Mouse (Mus musculus) B cell, adult 2 months (primary cell): ENCODE results near the gene 2610008E11Rik.
"Not testable (repeated sequence)": the region's sequence is repeated elsewhere in the genome, so short reads cannot be mapped to it uniquely, and the experiment has no call there.

Experiments
- DNase-seq, 2 experiments: peaks; one replicate each; pipeline ENCODE4 v3.0.0; 2022

2610008E11Rik gene

DNA sequence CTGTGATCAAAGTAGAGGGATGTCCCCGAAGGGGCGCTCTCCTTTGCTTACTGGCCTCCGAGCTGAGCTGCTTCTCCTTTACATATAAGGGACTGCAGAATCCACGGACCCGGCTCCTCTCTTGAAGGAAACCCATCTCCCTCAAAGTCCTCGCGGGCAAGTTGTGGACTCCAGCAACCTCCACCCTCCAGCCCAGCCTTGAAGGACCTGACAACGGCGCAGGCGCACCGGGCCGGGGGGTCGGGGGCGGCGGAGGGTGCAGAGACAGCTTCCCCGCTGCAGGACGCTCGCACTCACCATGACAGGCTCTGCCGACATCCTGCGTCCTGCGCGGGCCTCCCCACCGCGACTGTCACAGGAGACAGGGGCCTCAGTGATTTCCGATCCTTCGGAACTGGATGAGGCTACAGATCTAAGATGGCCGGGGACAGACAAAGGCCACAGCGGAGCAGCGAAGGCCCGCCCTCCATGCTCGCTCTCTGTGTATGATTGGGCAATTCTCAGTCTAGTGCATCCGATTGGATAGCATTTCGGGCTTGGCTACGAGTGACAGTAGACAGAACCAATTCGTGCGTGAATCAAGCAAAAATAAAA, at the start of gene 2610008E11Rik:
2610008E11Rik (minus strand) TSS at position 440 of the 594 bp plus-strand sequence.
- DNase-seq: peak; percentile 89 to 91

DNA sequence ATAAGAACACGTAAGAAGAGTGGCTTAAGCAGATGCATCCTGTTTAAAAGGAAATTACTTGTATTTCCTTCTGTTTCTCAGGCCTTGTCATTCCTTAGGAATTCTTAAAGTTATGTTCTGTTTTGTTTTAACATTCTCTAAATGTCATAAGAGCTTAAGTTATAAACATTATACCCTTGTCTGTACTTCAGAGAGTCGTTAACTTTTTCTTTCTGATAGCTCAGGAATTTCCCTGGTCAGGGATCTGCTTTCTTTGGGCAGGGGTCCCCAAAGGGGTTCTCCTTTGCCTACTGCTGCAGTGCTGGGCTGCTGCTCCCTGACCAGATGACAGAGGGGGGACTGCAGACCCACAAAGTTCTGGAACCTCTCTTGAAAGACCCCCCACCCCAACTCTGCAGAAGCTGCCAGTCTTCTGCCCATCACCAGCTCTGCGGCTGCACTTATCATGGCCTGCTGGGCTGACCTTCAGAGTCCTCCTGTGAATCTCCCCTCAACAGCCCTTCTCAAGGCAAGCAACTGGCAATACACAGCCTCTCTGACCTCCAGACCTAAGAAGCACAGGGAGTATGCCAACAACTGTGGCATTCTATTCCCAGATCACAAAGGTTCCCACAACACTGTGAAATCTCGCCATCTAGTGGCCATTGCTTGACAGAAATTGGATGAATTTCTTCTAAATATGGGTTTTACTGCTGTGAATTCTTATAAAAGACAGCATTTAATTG, 18.9 kb upstream of the 2610008E11Rik start:
- DNase-seq: peak; percentile 43 to 47

DNA sequence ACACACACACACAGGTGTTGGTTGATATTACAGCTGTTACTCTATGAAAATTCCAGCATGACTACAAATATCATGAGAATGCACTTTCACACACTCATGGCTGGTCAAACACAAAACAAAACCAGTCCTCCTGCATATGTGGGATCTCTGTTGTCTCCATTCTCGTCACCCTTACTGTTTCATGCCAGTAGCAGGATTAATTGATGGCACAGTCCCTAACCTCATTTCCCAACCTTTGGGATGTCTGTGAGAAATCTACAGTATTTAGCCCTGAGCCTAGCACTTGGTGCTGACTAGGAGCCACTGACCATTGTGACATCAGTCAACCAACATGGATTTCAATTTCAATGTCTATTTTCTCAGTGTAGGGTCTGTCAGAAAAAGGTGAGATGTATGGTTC, 17.7 kb upstream of the 2610008E11Rik start:
- DNase-seq: no peak

DNA sequence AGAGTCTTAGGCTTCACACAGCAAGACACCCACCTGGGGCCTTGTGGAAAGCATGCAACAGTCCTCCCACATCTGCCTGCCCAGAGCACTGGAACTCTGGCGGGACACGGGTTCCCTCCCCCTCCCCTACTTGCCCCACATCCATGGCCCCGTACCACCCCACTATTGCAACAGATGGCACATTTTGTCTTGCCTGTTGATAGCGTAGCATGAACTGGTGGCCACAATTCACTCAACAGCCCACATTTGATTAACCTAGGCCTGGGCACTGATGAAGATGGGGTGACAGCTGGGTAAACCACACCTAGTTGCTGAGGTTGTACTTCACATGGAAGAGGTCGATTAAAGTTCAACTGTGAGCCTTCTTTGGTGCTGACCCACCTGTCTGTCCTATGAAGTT, 13.1 kb upstream of the 2610008E11Rik start:
- DNase-seq: no peak

DNA sequence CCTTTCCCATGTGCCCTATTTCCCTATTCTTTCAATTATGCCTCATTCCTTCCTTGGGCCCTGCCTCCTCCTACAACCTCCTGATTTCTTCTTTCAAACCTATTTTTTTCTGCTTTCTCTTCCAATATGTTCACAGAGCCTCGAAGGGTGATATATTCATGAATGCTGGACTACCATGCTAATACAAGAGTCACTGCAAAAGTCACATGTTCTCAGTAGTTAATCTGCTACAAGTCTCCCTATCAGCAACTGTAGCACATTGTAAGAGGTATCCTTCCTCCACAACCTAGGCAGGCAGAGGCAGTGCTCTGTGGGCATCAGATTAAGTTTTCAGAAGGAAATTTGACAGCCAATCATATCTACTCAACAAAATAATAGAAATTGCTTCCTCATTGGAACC, 11.8 kb upstream of the 2610008E11Rik start:
- DNase-seq: no peak

DNA sequence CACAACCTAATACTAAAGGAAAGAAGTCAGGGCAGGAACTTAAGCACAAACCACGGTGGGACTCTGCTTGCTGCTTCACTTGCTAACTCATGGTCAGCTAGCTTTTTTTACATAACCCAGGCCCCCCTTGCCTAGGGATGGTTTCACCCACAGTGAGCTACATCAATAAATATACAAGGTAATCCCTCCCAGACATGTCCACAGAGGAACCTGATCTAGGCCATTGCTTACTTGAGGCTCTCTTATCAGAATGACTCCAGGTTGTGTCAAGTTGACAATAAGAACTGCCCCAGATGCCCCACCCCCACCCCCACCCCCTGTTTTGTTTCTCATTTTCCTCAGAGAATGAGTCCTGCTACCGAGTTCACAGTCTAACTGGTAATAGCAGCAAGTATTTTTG, 10.1 kb upstream of the 2610008E11Rik start:
- no peak for DNase-seq

DNA sequence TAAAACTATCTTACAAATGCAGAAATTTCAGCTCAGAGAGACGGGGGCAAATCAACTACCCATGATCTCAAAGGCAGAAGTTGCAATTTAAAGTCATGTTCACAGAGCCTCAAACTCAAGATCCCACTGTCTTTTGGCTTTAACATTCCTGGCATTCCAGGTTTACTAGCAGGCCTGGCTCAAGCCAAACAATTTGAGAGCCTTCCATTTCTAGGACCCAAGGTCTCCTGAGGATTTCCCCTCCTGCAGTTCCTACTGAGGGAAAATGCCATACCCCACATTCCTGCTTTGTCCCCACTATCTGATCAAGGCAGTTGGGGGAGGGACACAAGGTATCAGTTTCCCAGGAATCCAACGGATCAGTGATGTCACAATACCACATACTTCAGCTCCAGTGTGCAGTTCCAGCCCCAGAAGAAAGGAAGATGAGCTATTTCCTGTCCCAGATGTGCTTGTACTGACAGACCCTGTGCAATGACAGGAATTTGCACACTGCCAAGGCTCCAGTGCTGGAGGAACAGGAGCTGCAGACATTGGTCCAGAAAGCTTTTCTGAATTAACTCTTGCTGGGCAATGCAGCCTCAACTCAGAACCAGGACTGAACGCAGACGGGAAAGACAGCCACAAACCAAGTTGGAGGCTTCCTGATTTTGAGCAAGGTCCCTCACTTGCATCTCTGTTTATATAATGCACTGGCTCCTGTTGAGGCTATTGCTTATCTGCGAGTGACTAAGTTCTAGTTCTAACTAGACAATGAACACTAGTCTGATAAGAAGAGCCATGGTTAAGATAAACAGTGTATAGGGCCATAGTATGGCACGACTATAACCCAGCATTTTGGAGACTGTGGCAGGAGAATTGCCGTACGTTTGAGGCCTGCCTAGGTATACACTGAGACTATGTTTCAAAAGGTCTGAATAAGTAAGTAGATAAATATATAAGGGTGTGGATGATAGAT, 9.2 kb upstream of the 2610008E11Rik start:
- no peak for DNase-seq

DNA sequence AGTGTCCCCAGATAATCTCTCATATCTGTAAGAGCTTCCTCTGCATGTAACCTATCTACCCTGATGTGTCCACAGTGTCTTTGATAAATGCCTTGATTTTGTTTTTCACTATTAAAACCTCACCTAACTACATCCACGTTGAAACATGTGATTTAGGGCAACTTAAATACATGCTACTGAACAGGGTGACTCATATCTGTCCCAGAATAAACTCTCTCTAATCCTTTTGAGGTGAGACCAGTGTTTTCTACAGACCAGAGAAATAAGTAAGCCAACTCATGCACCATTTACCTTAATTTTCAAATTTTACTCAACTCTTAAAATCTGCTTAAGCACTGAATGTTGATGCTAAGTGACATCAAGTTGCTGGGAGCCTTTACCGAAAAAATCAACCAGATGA, 694 bp downstream of the 2610008E11Rik start:
- DNase-seq: no peak

DNA sequence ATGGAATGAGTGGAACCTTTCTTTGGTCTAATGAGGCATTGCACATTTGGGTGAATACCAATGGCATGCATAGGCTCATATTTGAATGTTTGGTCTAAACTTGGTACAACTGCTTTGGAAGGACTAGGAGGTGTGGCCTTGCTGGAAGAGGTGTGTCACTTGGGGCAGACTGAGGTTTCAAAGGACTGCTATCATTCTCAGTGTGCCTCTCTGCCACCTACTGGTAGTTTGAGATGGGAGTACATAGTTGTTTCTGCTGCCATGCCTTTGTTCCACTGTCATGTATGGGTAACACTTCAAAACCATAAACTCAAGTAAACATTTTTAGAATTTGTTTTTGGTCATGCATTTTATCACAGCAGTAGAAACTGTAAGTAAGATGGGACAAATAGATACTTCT, 5.7 kb downstream of the 2610008E11Rik start:
- DNase-seq: no peak

DNA sequence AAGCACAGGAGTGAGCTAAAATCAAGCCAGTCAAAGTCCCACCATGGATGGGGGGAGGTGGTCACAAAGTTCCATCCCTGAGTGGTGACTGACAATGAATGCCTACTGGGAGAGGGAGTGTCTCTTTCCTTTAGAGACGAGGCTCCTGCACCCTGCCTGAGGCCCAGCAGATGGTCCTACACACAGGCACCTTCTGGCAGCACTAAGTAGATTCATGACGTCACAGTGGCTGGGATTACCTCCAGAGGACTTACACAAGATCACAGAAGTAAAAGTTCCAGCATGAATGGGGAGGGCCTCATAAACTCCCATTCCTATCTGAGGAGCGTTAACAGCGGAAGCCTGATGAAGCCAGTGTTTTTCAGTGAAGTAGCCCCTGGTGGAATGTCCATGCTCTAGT, 8.4 kb downstream of the 2610008E11Rik start:
- no peak for DNase-seq

DNA sequence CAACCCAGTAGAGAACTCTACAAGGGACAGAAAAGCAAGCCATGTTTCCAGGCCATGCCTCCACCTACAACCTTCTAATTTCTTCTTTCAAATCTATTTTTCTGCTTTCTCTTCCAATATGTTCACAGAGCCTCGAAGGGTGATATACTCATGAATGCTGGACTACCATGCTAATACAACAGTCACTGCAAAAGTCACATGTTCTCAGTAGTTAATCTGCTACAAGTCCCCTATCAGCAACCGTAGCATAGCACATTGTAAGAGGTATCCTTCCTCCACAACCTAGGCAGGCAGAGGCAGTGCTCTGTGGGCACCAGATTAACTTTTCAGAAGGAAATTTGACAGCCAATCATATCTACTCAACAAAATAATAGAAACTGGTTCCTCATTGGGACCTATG, 10.8 kb downstream of the 2610008E11Rik start:
- no peak for DNase-seq

DNA sequence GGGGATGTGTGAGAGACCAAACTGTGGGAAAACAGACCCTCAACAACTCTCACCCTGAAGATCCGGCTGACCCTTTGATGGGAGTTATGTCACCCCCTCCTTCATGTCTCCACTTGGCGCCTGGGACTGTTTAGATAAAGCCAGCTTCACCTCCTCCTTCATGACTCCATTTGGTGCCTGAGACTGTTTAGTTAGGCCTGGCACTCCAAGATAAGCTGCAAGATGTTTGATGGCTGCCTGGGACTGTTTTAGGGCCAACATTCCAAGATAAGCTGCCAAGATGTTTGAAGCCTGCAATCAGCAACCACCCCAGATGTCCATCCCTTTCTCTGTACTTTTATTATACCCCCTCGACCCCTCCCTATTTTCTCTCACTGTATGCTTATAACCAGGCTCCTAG, 40.0 kb downstream of the 2610008E11Rik start:
- DNase-seq: not testable (repeated sequence)

DNA sequence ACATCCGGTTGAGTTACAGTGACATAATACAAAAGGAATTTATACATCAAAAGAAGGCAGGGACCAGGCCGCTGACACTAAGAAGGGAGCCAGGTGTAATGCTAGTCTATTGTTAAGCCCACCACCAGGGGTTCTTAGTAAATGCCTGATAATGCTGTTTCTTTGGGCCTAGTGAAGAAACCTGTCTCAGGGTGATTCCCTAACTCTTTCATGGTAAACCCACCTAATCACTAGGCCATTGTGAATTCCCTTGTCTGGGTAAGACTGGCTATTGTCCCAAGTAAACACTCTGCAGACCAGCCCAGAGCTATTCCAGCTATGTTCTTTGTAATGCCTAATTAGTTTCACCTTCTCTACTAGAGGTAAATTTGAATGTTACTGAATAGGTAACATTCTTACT, 54.9 kb downstream of the 2610008E11Rik start:
- DNase-seq: not testable (repeated sequence)

DNA sequence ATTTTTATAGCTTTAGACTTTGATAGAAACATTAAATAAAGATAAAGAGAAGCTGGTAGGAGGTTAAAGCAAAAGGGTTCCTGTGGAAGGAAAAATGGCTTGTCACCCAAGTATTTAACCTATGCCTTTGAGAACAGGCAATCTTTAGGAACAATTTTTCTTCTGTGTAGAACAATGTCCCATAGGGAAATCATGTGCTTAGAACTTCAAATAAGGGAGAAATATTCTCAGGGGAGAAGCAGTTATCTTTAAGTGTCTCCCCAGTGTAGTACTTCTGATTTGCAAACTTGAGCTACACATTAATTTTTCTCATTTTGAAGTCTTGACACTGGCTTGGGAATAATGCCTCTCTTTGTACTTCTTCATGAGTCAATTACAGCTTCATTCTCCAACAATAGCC, 69.0 kb downstream of the 2610008E11Rik start, which contains the start of gene Olfr57:
Olfr57 (plus strand) TSS at position 301 of the 400 bp plus-strand sequence.
- no peak for DNase-seq
